Mouse (Mus musculus) hindbrain, embryonic 13.5 days (tissue): ENCODE data around the gene Ddx43. TPM values are rescaled to one million over a fixed set of nuclear protein-coding genes. Genes with fewer than 3 reads are reported as not detected.

Source experiments
- ATAC-seq: fragments of 200-750 bp; cut with Nextera tagmentation; 2 replicates; pipeline ENCODE4 v1.8.0; 2017; ENCODE audit warnings: moderate TSS enrichment; ENCODE audit not compliant: low FRiP score
- H3K27ac ChIP-seq: fragments of 300-500 bp; sonication (generic); 2 replicates; pipeline ENCODE4 v1.5.1; 2015; ENCODE audit warnings: inconsistent platforms, mild to moderate bottlenecking, moderate library complexity
- H3K27me3 ChIP-seq: fragments of 300-500 bp; sonication (generic); 2 replicates; pipeline ENCODE4 v1.6.1; 2015; ENCODE audit warnings: mild to moderate bottlenecking, inconsistent platforms
- H3K36me3 ChIP-seq: fragments of 300-500 bp; sonication (generic); 2 replicates; pipeline ENCODE4 v1.6.1; 2015; ENCODE audit warnings: mild to moderate bottlenecking, inconsistent platforms
- H3K4me1 ChIP-seq: fragments of 300-500 bp; sonication (generic); replicated peaks from 2 replicates; pipeline ENCODE4 v1.6.1; 2015; ENCODE audit warnings: inconsistent platforms
- H3K4me2 ChIP-seq: fragments of 300-500 bp; sonication (generic); 2 replicates; pipeline ENCODE4 v1.6.1; 2015; ENCODE audit warnings: inconsistent platforms, mild to moderate bottlenecking, moderate library complexity
- H3K4me3 ChIP-seq: fragments of 300-500 bp; sonication (generic); 2 replicates; pipeline ENCODE4 v1.5.1; 2015; ENCODE audit warnings: mild to moderate bottlenecking, inconsistent platforms
- H3K9ac ChIP-seq: fragments of 300-500 bp; sonication (generic); 2 replicates; pipeline ENCODE4 v1.6.1; 2015; ENCODE audit warnings: mild to moderate bottlenecking, inconsistent platforms
- H3K9me3 ChIP-seq: fragments of 300-500 bp; sonication (generic); 2 replicates; pipeline ENCODE4 v1.6.1; 2016; ENCODE audit warnings: inconsistent platforms
- WGBS: fragments of 180-500 bp; shearing (Covaris S2); methylation state at CpG from one replicate; pipeline ENCODE4 v1.1.7; 2015; 5-methylcytosine and 5-hydroxymethylcytosine counted together
- polyA plus RNA-seq: library from polyadenylated mRNA; unstranded; fragments of >200 nt; fragmentation: Nextera tagmentation; extraction: Ambion mirVana; gene quantifications from 2 replicates; pipeline ENCODE4 v1.2.1, GENCODE M21; 2015

Ddx43 gene
- polyA plus RNA-seq, 1 experiment from 2014 or later: 0.31 TPM

DNA sequence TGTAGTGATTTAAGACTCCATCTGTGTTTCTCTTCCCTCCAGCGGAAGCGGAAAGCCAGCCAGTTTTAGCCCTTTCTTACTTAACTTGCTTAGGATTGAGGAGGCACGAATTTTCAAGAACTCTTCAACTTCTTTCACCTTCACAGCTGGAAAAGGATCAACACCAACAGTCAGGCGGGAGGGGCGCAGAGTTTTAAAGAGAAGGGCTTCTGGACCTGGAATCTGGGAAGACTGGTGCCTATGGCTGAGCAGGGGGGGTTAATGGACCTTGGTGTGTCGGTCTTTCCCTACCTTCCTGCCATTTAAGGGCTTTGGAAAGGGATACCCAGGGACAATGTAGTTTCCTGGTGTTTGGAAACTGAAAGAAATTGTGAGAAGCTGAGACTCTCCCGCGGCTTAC lies 18.0 kb upstream of the Ddx43 start:
- Histone ChIP-seq H3K36me3 (no peaks in the 10 kb centered on the region), H3K4me1 (peaks cover 14% of the 10 kb centered on the region), H3K27me3 (peaks cover 3% of the 10 kb centered on the region; the same call in 1 of the 2 replicates), H3K4me3 (peak overlapping the region; percentile 41), H3K27ac (no peak overlapping the region), H3K9ac (peak overlapping the region; percentile 67; the same call in 1 of the 2 replicates), H3K4me2 (peak overlapping the region; percentile 68), H3K9me3 (no peaks in the 10 kb centered on the region)
- no peak for ATAC-seq
- WGBS: 34% methylated on average over 8 of the region's 8 CpGs

DNA sequence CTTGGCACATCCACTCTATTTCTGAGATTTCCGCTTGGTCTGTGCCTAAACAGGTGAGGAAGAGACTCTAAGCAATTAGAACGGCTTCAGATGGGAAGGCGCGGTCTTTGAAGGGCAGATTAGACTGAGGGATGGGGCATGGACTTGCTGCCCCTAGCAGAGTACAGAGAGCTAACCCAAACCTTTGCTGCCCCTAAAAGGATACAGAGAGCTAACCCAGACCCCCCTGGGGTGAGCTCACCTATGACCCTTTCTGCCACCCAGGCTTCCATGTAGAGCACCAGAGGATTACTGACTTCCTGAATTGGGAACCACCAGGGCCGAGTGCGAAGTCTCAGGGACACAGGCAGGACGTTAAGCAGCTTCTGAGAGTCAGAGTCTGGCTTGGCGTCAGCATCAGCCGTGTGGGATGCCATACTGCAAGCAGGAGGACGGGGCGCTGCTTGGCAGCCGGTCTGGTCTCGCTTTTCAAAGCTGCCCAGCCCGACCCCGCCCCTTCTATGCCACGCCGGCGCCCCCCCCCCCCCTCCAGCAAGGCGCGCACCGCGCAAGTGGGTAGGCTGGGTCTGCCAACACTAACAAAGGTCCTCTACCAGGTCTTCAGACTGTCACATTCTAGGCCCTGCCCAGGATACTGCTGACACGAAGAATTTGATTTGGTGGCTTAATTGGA lies 17.3 kb upstream of the Ddx43 start, which contains the start of gene Ooep:
Gene Ooep, minus strand, starts transcription at position 613 of the 673 bp plus-strand sequence.
- H3K4me3 ChIP-seq: peak within 1 kb of the TSS; percentile 41
- ATAC-seq: peak; percentile 95
- H3K9me3 ChIP-seq: no peaks in the 10 kb centered on the region
- peaks cover 14% of the 10 kb centered on the region for H3K4me1 ChIP-seq
- peak within 1 kb of the TSS; percentile 68 for H3K4me2 ChIP-seq
- peak within 1 kb of the TSS; percentile 67 for H3K9ac ChIP-seq
- no peak within 1 kb of the TSS; the same call in 1 of the 2 replicates for H3K27ac ChIP-seq
- peaks cover 3% of the 10 kb centered on the region; the same call in 1 of the 2 replicates for H3K27me3 ChIP-seq
- 6% methylated on average over 21 of the region's 23 CpGs for WGBS
- H3K36me3 ChIP-seq: no peaks in the 10 kb centered on the region

- Histone ChIP-seq H3K4me1 (no peaks in the 10 kb centered on the region), H3K4me2 (no peak overlapping the region), H3K27ac (no peak overlapping the region), H3K9me3 (no peaks in the 10 kb centered on the region), H3K4me3 (no peak overlapping the region), H3K36me3 (no peaks in the 10 kb centered on the region), H3K27me3 (0 out of 2 replicates have a peak, but pooled peaks cover 3% of the 10 kb centered on the region), H3K9ac (no peak overlapping the region)
- 56% methylated on average over 3 of the region's 3 CpGs for WGBS
- ATAC-seq: no peak
Measured at GRCm38 (mm10) chr9:78385893-78386292, 9.7 kb upstream of the Ddx43 start.

GRCm38 (mm10) chr9:78386947-78387346 lies 8.6 kb upstream of the Ddx43 start:
- 90% methylated on average over 7 of the region's 7 CpGs for WGBS
- Histone ChIP-seq H3K4me3 (no peak overlapping the region), H3K4me2 (no peak overlapping the region), H3K27ac (no peak overlapping the region), H3K9ac (no peak overlapping the region), H3K36me3 (no peaks in the 10 kb centered on the region), H3K4me1 (no peaks in the 10 kb centered on the region), H3K27me3 (peaks cover 9% of the 10 kb centered on the region; the same call in 1 of the 2 replicates), H3K9me3 (no peaks in the 10 kb centered on the region)
- no peak for ATAC-seq

- ATAC-seq: no peak
- Histone ChIP-seq H3K4me3 (no peak overlapping the region), H3K27me3 (peaks cover 40% of the 10 kb centered on the region), H3K4me1 (no peaks in the 10 kb centered on the region), H3K9me3 (no peaks in the 10 kb centered on the region), H3K27ac (no peak overlapping the region), H3K36me3 (no peaks in the 10 kb centered on the region), H3K9ac (no peak overlapping the region), H3K4me2 (no peak overlapping the region)
- 62% methylated on average over 5 of the region's 5 CpGs for WGBS
Measured at GRCm38 (mm10) chr9:78389981-78390380, 5.6 kb upstream of the Ddx43 start.

- Histone ChIP-seq H3K9ac (no peak overlapping the region), H3K4me1 (peaks cover 11% of the 10 kb centered on the region), H3K36me3 (no peaks in the 10 kb centered on the region), H3K4me2 (no peak overlapping the region), H3K9me3 (no peaks in the 10 kb centered on the region), H3K27ac (no peak overlapping the region), H3K4me3 (no peak overlapping the region), H3K27me3 (peaks cover 73% of the 10 kb centered on the region)
- 86% methylated on average over 10 of the region's 10 CpGs for WGBS
- ATAC-seq: no peak
Measured at GRCm38 (mm10) chr9:78393741-78394140, 1.8 kb upstream of the Ddx43 start.

- Histone ChIP-seq H3K9ac (no peak overlapping the region), H3K27ac (no peak overlapping the region), H3K9me3 (no peaks in the 10 kb centered on the region), H3K4me2 (no peak overlapping the region), H3K4me1 (peaks cover 11% of the 10 kb centered on the region), H3K27me3 (peaks cover 80% of the 10 kb centered on the region), H3K36me3 (no peaks in the 10 kb centered on the region), H3K4me3 (no peak overlapping the region)
- 67% methylated on average over 7 of the region's 7 CpGs for WGBS
- ATAC-seq: no peak
Measured at GRCm38 (mm10) chr9:78394602-78395001, 975 bp upstream of the Ddx43 start.

- Histone ChIP-seq H3K4me2 (peak overlapping the region; percentile 66), H3K9me3 (no peaks in the 10 kb centered on the region), H3K27ac (no peak overlapping the region), H3K36me3 (no peaks in the 10 kb centered on the region), H3K4me3 (peak overlapping the region; percentile 50), H3K27me3 (peaks cover 81% of the 10 kb centered on the region), H3K9ac (no peak overlapping the region), H3K4me1 (peaks cover 11% of the 10 kb centered on the region)
- WGBS: 30% methylated on average over 11 of the region's 11 CpGs
- ATAC-seq: no peak; the same call in 1 of the 2 replicates
Measured at GRCm38 (mm10) chr9:78395244-78395629, 340 bp upstream of the Ddx43 start.

GRCm38 (mm10) chr9:78396517-78396916 lies 940 bp downstream of the Ddx43 start:
- H3K9ac ChIP-seq: no peak overlapping the region
- no peaks in the 10 kb centered on the region for H3K36me3 ChIP-seq
- peaks cover 74% of the 10 kb centered on the region for H3K27me3 ChIP-seq
- no peaks in the 10 kb centered on the region for H3K9me3 ChIP-seq
- H3K4me1 ChIP-seq: peaks cover 11% of the 10 kb centered on the region
- no peak overlapping the region for H3K4me2 ChIP-seq
- no peak overlapping the region for H3K4me3 ChIP-seq
- no peak overlapping the region for H3K27ac ChIP-seq
- ATAC-seq: no peak
- 66% methylated on average over 9 of the region's 9 CpGs for WGBS

DNA sequence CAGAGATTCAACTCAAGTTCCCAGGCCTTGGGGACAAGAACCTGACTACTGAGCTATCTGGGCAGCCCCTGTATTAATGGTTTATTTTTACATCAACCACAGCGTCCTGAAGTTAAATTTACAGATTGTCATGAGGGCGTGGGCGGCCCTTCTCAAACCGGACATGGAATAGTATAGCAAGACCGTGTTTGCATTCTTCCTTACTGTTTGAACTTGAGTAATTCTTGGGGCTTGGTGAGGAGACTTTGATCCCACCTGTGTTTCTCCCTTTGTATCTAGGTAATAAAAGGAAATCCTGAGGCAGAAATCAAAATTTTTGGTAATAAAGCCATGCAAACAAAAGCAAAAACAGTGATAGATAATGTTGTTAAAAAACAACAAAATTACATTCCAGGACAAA lies 5.0 kb downstream of the Ddx43 start:
- H3K4me1 ChIP-seq: peaks cover 7% of the 10 kb centered on the region
- no peaks in the 10 kb centered on the region for H3K9me3 ChIP-seq
- no peak overlapping the region for H3K27ac ChIP-seq
- H3K4me2 ChIP-seq: no peak overlapping the region
- no peak overlapping the region for H3K9ac ChIP-seq
- no peak overlapping the region for H3K4me3 ChIP-seq
- no peak for ATAC-seq
- no peaks in the 10 kb centered on the region for H3K36me3 ChIP-seq
- WGBS: 92% methylated on average over 5 of the region's 5 CpGs
- peaks cover 36% of the 10 kb centered on the region for H3K27me3 ChIP-seq

DNA sequence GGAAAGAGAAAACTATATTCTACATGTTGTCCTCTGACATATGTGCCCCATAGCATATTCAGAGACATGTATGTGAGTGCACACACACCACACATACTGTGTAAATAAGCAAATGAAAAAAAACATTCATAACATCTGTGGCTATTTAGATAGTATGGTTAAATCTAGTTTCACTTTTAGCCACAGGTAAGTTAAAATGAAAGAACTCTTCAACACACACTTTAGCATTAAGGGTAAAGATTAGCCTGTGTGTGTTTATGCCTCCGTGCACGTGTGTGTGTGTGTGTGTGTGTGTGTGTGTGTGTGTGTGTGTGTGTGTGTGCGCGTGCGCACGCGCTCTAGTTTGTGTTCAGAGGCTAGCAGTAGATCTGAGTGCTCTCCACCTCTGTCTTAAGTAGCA lies 6.0 kb downstream of the Ddx43 start:
- Histone ChIP-seq H3K4me2 (no peak overlapping the region), H3K9me3 (no peaks in the 10 kb centered on the region), H3K27ac (no peak overlapping the region), H3K4me1 (no peaks in the 10 kb centered on the region), H3K4me3 (no peak overlapping the region), H3K27me3 (peaks cover 25% of the 10 kb centered on the region), H3K36me3 (no peaks in the 10 kb centered on the region), H3K9ac (no peak overlapping the region)
- no peak for ATAC-seq
- 89% methylated on average over 7 of the region's 7 CpGs for WGBS

- peak; percentile 43; the same call in 1 of the 2 replicates for ATAC-seq
- Histone ChIP-seq H3K9ac (peak overlapping the region; percentile 58), H3K27me3 (0 out of 2 replicates have a peak, but pooled peaks cover 5% of the 10 kb centered on the region)
Measured at GRCm38 (mm10) chr9:78427362-78427781, 31.8 kb downstream of the Ddx43 start.

DNA sequence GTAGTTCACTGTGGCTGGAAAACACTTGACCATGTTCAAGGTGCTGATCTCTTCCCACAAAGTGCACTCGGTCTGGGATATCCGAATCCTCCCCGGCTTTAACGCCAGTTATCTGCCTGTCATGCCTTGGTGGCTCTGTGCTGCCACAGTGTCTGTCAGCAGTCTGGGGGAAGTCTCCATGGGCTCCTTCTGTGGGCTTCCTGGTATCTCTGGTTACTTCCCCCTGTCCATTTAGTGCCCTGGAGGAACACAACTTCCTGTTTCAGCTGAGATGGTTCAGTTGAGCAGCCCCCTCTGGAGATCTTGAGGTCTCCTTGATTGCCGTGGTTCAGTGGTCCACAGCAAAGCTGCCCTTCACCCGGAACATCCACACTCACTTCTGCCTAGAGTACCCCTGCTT lies 32.6 kb downstream of the Ddx43 start:
- no peak overlapping the region for H3K27ac ChIP-seq
- no peak overlapping the region for H3K4me2 ChIP-seq
- H3K4me1 ChIP-seq: 0 out of 2 replicates have a peak, but pooled peaks cover 4% of the 10 kb centered on the region
- WGBS: 88% methylated on average over 6 of the region's 6 CpGs
- H3K4me3 ChIP-seq: no peak overlapping the region
- 0 out of 2 replicates have a peak, but pooled peaks cover 5% of the 10 kb centered on the region for H3K27me3 ChIP-seq
- H3K9me3 ChIP-seq: no peaks in the 10 kb centered on the region
- no peak for ATAC-seq
- H3K9ac ChIP-seq: no peak overlapping the region
- H3K36me3 ChIP-seq: no peaks in the 10 kb centered on the region

More at GRCm38 (mm10) chr9:78427362-78427781, 31.8 kb downstream of the Ddx43 start:
- WGBS: 26% methylated on average over 27 of the region's 27 CpGs
- Histone ChIP-seq H3K4me2 (peak overlapping the region; percentile 56), H3K4me1 (0 out of 2 replicates have a peak, but pooled peaks cover 4% of the 10 kb centered on the region), H3K36me3 (no peaks in the 10 kb centered on the region), H3K9me3 (no peaks in the 10 kb centered on the region), H3K4me3 (peak overlapping the region; percentile 32), H3K27ac (no peak overlapping the region)
